Mouse (Mus musculus) mesoderm, embryonic 11.5 days (tissue): ENCODE measurements at regions not wholly inside any gene's neighbourhood (a gene's known extent, or its start where the extent isn't known, plus 50 kb on each side); places are given as distances from the start of the nearest gene placed in this dataset.
A peak's percentile ranks its signal among the peaks of the same experiment; 100 is the strongest.

Source experiments
- DNase-seq: peaks from one replicate; pipeline ENCODE4 v3.0.0-alpha.2; 2012; ENCODE audit warnings: low read depth, low spot score

- no peak for DNase-seq
Observed at GRCm38 (mm10) chrX:60833456-60833855, 59.8 kb downstream of the Sox3 start.

- DNase-seq = peak; percentile 24
Observed at GRCm38 (mm10) chrX:60831330-60832027, 61.8 kb downstream of the Sox3 start.

GRCm38 (mm10) chrX:60825181-60826080 lies 67.8 kb downstream of the Sox3 start:
- no peak for DNase-seq

DNA sequence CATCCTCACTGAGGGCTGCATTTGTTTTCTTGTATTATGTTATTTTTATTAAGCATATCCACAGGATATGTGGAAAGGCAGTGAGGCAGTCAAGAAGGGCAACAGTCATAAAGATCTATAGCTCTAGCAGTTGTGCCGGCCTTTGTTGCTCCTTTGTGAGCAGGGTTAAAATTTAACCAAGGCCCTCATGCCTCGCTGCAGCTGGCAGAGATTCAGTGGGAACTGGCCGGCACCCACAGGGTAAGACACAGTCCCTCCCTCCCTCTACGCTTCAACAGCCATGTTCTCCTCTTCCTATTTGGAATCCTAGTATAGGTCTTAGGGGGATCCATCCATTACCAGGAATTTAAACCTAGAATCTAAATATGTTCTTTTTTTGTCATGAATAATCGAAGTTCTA lies 94.7 kb downstream of the Sox3 start:
- DNase-seq = no peak

DNA sequence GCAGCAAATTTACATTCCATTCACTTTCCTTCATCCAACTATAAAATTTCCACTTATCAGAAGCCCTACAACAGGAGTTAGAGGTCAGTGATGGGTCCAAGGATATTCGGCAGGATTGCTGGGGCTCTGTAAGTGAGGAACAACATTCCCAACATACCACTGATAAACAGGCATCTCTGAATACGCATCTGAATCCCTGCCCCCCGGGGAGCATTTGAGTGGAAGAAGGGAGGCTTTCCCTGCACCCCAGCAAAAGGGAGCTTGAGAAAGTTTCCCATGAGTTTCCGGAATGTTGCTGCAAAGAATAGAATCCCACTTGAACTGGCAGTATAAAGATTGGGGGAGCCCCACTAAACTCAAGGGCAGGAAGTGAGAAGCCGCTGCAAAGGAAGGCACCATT lies 112.5 kb downstream of the Sox3 start:
- no peak for DNase-seq

DNA sequence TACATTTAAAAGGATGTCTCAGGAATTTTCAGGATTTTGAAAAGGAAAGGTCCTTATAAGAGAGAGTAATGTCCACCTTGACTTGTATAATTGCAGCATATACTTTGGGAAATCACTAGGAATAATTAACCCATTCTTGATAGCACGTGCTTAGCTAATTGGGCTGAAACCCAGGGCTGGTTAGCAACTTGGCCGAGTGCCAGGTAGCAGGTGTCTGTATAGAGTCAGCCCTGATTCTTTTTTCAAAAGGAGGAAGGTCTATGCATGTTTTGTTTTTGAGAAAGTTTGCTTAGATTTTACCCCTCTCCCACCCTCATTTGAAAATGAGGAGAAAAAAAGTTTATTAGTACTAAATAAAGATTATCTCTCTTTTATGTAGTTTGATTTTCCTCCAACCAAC lies 113.1 kb downstream of the Sox3 start:
- DNase-seq = no peak

DNA sequence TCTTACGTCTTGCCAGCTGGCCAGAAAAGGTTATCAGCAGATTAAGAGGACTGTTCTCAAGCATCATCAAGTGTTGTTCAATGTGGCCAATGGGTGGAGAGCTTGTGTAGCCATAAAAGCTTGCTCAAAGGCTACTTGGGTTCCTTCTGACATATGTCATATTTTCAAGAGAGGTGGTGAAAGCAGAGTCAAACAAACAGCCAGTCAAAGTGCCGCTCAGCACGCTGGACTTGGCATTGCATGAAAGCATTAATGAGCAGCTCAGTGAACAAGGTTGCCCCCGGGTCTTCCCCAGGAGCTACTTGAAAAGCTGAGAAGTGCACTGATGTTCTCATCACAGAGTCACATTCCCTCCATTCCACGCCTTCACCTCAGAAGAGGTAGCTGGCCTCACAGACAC lies 119.6 kb downstream of the Sox3 start:
- DNase-seq = no peak

GRCm38 (mm10) chrX:60772439-60772838 lies 120.8 kb downstream of the Sox3 start:
- no peak for DNase-seq

GRCm38 (mm10) chrX:60750456-60750855 lies 142.8 kb downstream of the Sox3 start:
- DNase-seq = no peak

GRCm38 (mm10) chrX:60743971-60744370 lies 149.3 kb downstream of the Sox3 start:
- DNase-seq = no peak

- DNase-seq = no peak
Observed at GRCm38 (mm10) chrX:60743020-60743707, 150.1 kb downstream of the Sox3 start.

GRCm38 (mm10) chrX:60719428-60720151 lies 127.1 kb upstream of the Atp11c start:
- peak; percentile 65 for DNase-seq

DNA sequence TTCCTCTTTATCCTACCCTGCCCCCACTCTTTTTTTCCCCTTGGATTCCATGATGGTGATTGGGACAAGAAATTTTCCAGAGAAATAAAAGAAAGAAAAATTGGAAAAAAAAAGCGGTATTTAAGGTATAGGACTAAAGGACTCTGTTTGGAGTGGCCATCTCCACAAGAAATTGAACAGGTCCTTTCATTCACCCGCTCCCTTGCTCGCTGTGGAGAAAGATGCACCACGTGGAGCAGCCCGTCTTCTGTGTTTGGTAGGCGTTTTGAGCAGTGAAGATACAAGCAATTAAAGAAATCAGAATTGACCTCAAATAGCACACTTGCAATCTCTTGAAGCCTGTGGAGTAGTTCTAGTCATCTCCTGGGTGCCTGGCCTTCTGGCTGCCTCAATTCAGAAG lies 126.3 kb upstream of the Atp11c start:
- no peak for DNase-seq

DNA sequence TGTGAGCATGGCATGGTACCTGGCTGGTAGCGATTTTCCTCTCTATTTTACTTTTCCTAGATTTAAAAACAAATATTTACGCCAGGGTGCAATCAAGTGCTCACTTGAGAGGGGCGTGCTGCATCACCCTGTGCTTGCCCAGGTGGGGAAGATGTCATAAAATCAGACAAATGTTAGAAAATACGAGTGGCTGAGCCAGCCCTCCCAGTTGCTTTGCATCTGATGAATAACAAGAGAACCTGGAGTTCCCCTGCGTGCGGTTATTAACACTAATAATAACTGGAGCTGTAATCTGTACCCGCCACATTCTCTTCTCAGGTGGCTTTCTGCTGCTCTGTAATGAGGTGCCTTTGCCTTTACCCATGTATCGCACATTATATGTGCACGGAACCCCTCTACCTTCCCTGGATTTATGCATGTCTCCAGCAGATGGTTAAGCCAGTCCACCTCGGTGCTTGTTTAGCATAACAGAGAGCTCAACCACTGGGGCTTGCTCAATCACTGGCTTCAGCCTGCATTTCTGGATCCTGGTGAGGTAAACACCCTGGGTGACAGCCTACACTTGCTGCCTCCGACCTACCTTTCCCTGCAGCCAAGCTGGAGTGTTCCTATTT lies 125.8 kb upstream of the Atp11c start:
- DNase-seq = no peak

DNA sequence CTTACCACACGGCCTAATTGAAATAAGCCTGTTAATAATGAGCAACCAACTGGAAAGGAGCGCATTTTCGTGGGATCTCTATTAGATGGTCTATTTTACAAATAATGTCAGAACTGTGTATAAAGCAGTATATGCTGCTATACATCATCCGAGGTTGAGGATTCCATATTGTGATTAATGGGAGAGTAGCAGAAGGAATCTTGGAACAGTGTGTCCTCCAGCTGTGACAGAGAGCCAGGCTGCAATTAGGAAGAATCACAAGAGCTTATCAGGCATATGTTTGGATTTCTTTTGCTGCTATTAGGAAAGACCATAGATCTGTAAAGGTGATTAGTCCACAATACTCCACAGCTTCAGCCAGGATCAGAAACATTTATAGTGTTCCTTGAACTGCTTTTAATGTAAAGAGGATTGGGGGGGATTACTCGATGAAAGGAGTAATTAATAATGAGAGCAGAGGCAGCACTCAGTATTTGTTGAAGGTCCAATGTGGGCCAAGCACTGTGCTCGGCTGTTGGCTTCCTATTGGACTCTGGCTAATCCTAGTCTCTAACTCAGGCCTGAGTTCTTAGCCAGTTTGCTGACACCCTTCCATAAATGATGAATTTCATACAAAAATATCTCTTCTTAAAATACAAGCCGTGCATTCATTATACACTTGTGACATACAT lies 88.7 kb upstream of the Atp11c start:
- DNase-seq = no peak

GRCm38 (mm10) chrX:60644726-60645318 lies 52.3 kb upstream of the Atp11c start:
- no peak for DNase-seq
